Mouse (Mus musculus): Measurements from ENCODE around the gene Defb22. TPM values are rescaled to one million over a fixed set of nuclear protein-coding genes. Genes with fewer than 3 reads are reported as not detected.

Defb22 gene
- polyA plus RNA-seq (2014; fragmentation: Illumina TruSeq; extraction: RNeasy Lipid Tissue Mini Kit (QIAGEN cat#74804); ENCODE audit: low replicate concordance), result not detected

GRCm38 (mm10) chr2:152490038-152490437, at the start of gene Defb22:
Defb22 (minus strand) TSS chr2:152490138.

GRCm38 (mm10) chr2:152517981-152518380, 28.0 kb upstream of the Defb22 start, which contains the start of gene Defb28:
Defb28 (plus strand) TSS chr2:152518255.

GRCm38 (mm10) chr2:152511592-152511991, 21.7 kb upstream of the Defb22 start, which contains the start of gene Defb26:
Defb26 (minus strand) TSS chr2:152511692.

GRCm38 (mm10) chr2:152476763-152477162, 13.2 kb downstream of the Defb22 start, which contains the start of gene Defb20:
Defb20 (plus strand) TSS chr2:152477063.

GRCm38 (mm10) chr2:152464570-152465150, 25.3 kb downstream of the Defb22 start, which contains the start of gene Defb23:
Defb23 (minus strand) TSS chr2:152464620.

Other genes starting within 250 kb of the Defb22 start
- 22.9 TPM for gene Tbc1d20, start 196.3 kb downstream of the Defb22 start, polyA plus RNA-seq (2014; fragmentation: Illumina TruSeq; extraction: RNeasy Lipid Tissue Mini Kit (QIAGEN cat#74804); ENCODE audit: low replicate concordance)
- 1.3 TPM for gene Rbck1, start 157.5 kb downstream of the Defb22 start, polyA plus RNA-seq (2014; fragmentation: Illumina TruSeq; extraction: RNeasy Lipid Tissue Mini Kit (QIAGEN cat#74804); ENCODE audit: low replicate concordance)
- 0.26 TPM for gene Trib3, start 146.1 kb downstream of the Defb22 start, polyA plus RNA-seq (2014; fragmentation: Illumina TruSeq; extraction: RNeasy Lipid Tissue Mini Kit (QIAGEN cat#74804); ENCODE audit: low replicate concordance)
- not detected for gene Nrsn2, start 113.5 kb downstream of the Defb22 start, polyA plus RNA-seq (2014; fragmentation: Illumina TruSeq; extraction: RNeasy Lipid Tissue Mini Kit (QIAGEN cat#74804); ENCODE audit: low replicate concordance)
- gene Sox12, start 92.1 kb downstream of the Defb22 start, polyA plus RNA-seq (2014; fragmentation: Illumina TruSeq; extraction: RNeasy Lipid Tissue Mini Kit (QIAGEN cat#74804); ENCODE audit: low replicate concordance), result 0.11 TPM
- 0.82 TPM for gene Zcchc3, start 75.1 kb downstream of the Defb22 start, polyA plus RNA-seq (2014; fragmentation: Illumina TruSeq; extraction: RNeasy Lipid Tissue Mini Kit (QIAGEN cat#74804); ENCODE audit: low replicate concordance)
- gene 6820408C15Rik, start 74.6 kb downstream of the Defb22 start, polyA plus RNA-seq (2014; fragmentation: Illumina TruSeq; extraction: RNeasy Lipid Tissue Mini Kit (QIAGEN cat#74804); ENCODE audit: low replicate concordance), result not detected
- not detected for gene Defb23, start 25.5 kb downstream of the Defb22 start, polyA plus RNA-seq (2014; fragmentation: Illumina TruSeq; extraction: RNeasy Lipid Tissue Mini Kit (QIAGEN cat#74804); ENCODE audit: low replicate concordance)
- not detected for gene Defb20, start 13.1 kb downstream of the Defb22 start, polyA plus RNA-seq (2014; fragmentation: Illumina TruSeq; extraction: RNeasy Lipid Tissue Mini Kit (QIAGEN cat#74804); ENCODE audit: low replicate concordance)
- gene Defb26, start 21.6 kb upstream of the Defb22 start, polyA plus RNA-seq (2014; fragmentation: Illumina TruSeq; extraction: RNeasy Lipid Tissue Mini Kit (QIAGEN cat#74804); ENCODE audit: low replicate concordance), result not detected
- not detected for gene Defb28, start 28.1 kb upstream of the Defb22 start, polyA plus RNA-seq (2014; fragmentation: Illumina TruSeq; extraction: RNeasy Lipid Tissue Mini Kit (QIAGEN cat#74804); ENCODE audit: low replicate concordance)
- gene Defb29, start 50.0 kb upstream of the Defb22 start, polyA plus RNA-seq (2014; fragmentation: Illumina TruSeq; extraction: RNeasy Lipid Tissue Mini Kit (QIAGEN cat#74804); ENCODE audit: low replicate concordance), result not detected
- gene Gm17416, start 79.2 kb upstream of the Defb22 start, polyA plus RNA-seq (2014; fragmentation: Illumina TruSeq; extraction: RNeasy Lipid Tissue Mini Kit (QIAGEN cat#74804); ENCODE audit: low replicate concordance), result not detected
- not detected for gene Defb21, start 82.6 kb upstream of the Defb22 start, polyA plus RNA-seq (2014; fragmentation: Illumina TruSeq; extraction: RNeasy Lipid Tissue Mini Kit (QIAGEN cat#74804); ENCODE audit: low replicate concordance)
- gene Defb19, start 90.2 kb upstream of the Defb22 start, polyA plus RNA-seq (2014; fragmentation: Illumina TruSeq; extraction: RNeasy Lipid Tissue Mini Kit (QIAGEN cat#74804); ENCODE audit: low replicate concordance), result not detected
- not detected for gene Defb45, start 109.3 kb upstream of the Defb22 start, polyA plus RNA-seq (2014; fragmentation: Illumina TruSeq; extraction: RNeasy Lipid Tissue Mini Kit (QIAGEN cat#74804); ENCODE audit: low replicate concordance)
- not detected for gene Defb36, start 114.2 kb upstream of the Defb22 start, polyA plus RNA-seq (2014; fragmentation: Illumina TruSeq; extraction: RNeasy Lipid Tissue Mini Kit (QIAGEN cat#74804); ENCODE audit: low replicate concordance)
- not detected for gene Defb25, start 132.9 kb upstream of the Defb22 start, polyA plus RNA-seq (2014; fragmentation: Illumina TruSeq; extraction: RNeasy Lipid Tissue Mini Kit (QIAGEN cat#74804); ENCODE audit: low replicate concordance)
- 0.26 TPM for gene Rem1, start 136.8 kb upstream of the Defb22 start, polyA plus RNA-seq (2014; fragmentation: Illumina TruSeq; extraction: RNeasy Lipid Tissue Mini Kit (QIAGEN cat#74804); ENCODE audit: low replicate concordance)
- 11.7 TPM for gene H13, start 179.3 kb upstream of the Defb22 start, polyA plus RNA-seq (2014; fragmentation: Illumina TruSeq; extraction: RNeasy Lipid Tissue Mini Kit (QIAGEN cat#74804); ENCODE audit: low replicate concordance)
- 15.6 TPM for gene Mcts2, start 196.9 kb upstream of the Defb22 start, polyA plus RNA-seq (2014; fragmentation: Illumina TruSeq; extraction: RNeasy Lipid Tissue Mini Kit (QIAGEN cat#74804); ENCODE audit: low replicate concordance)
- gene Id1, start 246.1 kb upstream of the Defb22 start, polyA plus RNA-seq (2014; fragmentation: Illumina TruSeq; extraction: RNeasy Lipid Tissue Mini Kit (QIAGEN cat#74804); ENCODE audit: low replicate concordance), result 52.8 TPM